Mouse (Mus musculus) Patski (cell line): ENCODE data around the gene Cdk19. TPM values are rescaled to one million over a fixed set of nuclear protein-coding genes. Genes with fewer than 3 reads are reported as not detected.
"Not testable (repeated sequence)": the region's sequence is repeated elsewhere in the genome, so short reads cannot be mapped to it uniquely, and the experiment has no call there.

Experiments
- ATAC-seq: fragments of 100-300 bp; one replicate; pipeline ENCODE4 v1.8.0; 2021
- CTCF ChIA-PET: fragments of 350-600 bp; sonication (Branson Sonifier 250); formaldehyde crosslinking; loops from one replicate; lab custom pipeline; 2022; ENCODE audit warnings: inconsistent platforms; lab: Charles Lee
- POLR2A ChIA-PET: fragments of 350-600 bp; sonication (Branson Sonifier 250); formaldehyde crosslinking; loops from one replicate; lab custom pipeline; 2022; ENCODE audit warnings: antibody characterized with exemption, inconsistent platforms; lab: Charles Lee
- DNase-seq: peaks from one replicate; pipeline ENCODE4 v3.0.0-alpha.2; 2011; ENCODE audit warnings: low read depth, low spot score
- H3K27me3 ChIP-seq: fragments of 371-371 bp; one replicate; pipeline ENCODE4 v1.5.1; 2021
- CTCF ChIP-seq: fragments of 100-300 bp; IDR thresholded peaks from one replicate; pipeline ENCODE4 v1.5.1; 2021
- in situ Hi-C: fragments of 300-500 bp; cut with MboI; formaldehyde crosslinking; loops from 3 replicates; pipeline ENCODE4 v1.11.1; 2018; ENCODE audit warnings: low pct_unique_long_range_greater_than_20kb, mixed read lengths
- polyA plus RNA-seq: library from polyadenylated mRNA; unstranded; gene quantifications from one replicate; pipeline ENCODE4 v1.2.3, GENCODE M21; 2021

Gene Cdk19
- polyA plus RNA-seq, result 18.6 TPM

DNA sequence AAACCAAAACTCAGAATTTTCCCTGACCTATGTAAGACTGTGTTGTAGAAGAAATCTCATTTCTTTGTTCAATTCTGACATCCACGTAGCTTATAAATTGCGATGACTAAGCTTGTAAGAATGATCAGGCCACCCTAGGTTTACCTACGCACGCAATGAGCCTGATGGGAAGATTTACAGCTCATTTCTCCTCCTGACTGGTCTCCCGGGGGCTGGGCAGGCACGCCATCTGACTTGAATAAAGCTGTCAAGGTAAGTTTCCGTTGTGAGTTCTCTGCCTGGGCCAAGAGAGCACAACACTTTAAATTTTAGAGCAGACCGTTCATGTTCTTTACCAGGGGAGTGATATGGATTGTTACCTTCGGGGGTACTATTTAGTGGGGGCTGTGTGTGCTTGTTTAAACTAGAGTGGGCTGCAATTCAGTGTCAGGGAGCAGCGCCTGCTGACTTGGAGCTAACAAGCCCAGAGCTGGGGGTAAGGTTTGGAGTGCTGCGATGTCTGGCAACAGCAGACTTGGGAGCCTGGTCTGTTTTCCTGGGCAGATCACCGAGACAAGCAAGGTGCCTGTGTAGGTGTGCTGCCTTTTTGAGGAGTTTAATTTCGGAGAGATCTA, at the start of gene Cdk19:
Gene Cdk19, plus strand, starts transcription at position 214 of the 614 bp plus-strand sequence.
- in situ Hi-C loops, result no loop called here
- TF ChIP-seq CTCF, result no peak
- no peaks in the 10 kb centered on the region for H3K27me3 ChIP-seq
- no peak for DNase-seq
- CTCF ChIA-PET, result interaction anchor here (1.1 kb wide), 1 partner anchor 8 kb away, joined by 4 read pairs; no protein-coding TSS in a partner anchor
- POLR2A ChIA-PET, result no interaction called here
- no peak for ATAC-seq

DNA sequence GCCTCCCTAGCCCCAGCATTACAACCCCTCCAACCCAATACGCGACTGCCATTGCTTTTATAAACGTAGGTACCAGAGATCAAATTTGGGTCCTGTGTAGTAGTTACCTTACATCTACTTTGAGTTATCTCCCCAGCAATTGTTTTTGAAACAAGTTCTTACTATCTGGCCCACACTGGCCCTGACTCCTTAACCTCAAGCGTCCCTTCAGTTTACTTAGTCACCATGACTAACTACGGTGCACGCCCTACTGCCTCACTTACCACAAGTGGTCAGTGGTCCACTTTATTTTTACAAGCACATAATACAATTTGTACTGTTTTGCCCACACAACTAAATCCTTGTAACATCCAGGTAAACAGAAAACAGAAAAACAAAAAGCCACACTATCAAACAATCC, 46.7 kb upstream of the Cdk19 start:
- ChIA-PET CTCF (no interaction called here), POLR2A (interaction anchor here (0.6 kb wide), 1 partner anchor 208 kb away, joined by 4 read pairs; no protein-coding TSS in a partner anchor)
- in situ Hi-C loops, result no loop called here
- DNase-seq (no peak), ATAC-seq (no peak)
- H3K27me3 ChIP-seq, result no peaks in the 10 kb centered on the region
- no peak for TF ChIP-seq CTCF

DNA sequence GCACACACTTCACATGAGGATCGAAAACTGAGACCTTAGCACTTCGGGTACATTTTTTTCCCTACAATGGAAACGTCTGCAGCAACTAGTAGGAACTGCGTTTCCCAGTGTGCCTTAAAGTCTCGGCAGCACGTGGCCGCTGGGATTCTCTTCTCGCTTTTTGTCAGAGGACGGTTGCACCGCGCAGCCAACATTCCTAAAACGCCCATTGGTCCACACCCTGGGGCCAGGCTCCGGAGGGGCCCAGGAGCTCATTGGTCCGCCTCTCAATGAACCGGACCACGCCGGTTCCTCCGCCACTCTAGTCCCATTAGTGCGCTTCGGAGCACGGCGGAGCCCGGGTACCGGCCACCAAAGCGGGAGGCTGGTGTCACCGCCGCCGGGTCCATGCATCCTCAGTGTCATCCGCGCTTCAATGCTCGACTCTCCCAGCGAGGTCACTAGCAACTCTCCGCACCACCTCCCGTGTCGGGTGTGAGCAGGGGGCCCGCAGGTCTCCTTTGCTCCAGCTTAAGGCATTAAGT, 38.7 kb upstream of the Cdk19 start:
- CTCF ChIA-PET, result interaction anchor here (1.5 to 1.6 kb wide), 2 partner anchors 42 to 73 kb away, joined by 3 to 5 read pairs; partner anchors contain the start of gene Gtf3c6
- POLR2A ChIA-PET, result interaction anchor here (0.6 to 2.3 kb wide), 3 partner anchors 33 to 46 kb away, joined by 3 to 16 read pairs (median 10); partner anchors contain the start of gene Gtf3c6
- ATAC-seq, result peak; percentile 81
- in situ Hi-C loops, result no loop called here
- no peaks in the 10 kb centered on the region for H3K27me3 ChIP-seq
- peak; percentile 56 for DNase-seq
- TF ChIP-seq CTCF, result no peak

DNA sequence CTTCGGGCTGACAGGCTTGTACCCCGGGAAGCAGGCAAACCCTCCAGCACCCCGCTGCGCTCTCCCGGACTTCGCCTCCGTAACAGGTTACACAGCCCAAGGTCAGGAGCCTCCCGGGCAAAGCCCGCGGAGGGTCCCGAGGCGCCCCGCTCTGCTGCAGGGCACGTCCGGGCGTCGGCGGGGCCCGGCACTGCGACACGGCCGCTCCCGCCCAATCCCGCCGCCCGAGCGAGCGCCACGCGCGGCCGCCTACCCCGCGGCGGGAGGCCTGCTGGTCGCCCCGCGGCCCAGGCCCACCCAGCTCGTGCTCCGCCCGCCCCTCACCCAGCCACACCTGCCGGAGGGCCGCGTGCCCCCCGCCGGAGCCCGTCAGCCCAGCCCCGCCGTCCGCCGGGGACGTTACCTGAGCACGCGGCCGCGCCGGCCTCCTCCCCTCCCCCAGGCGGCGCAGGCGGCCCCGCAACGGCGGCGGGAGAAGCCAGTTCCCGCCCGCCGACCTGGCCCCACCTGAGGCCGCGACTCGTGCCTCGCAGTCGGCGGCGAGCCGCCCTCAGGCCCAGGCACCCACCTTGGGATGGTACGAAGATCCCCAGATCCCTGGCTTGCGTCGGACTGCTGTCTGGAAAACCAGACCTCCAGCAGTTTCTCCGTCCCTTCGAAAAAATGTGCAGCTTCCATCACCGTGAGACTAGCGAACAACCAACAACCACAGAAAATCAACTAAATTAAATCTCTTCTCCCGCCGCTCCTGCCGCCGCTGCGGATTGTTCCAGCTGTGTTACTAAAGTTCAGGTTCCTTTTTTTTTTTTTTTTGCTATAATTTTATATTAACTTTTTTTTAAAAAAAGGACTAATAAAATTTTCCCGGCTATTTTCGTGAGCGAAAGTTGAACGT, 37.9 kb upstream of the Cdk19 start:
- ChIA-PET POLR2A (interaction anchor here (0.6 to 2.3 kb wide), 3 partner anchors 34 to 49 kb away, joined by 3 to 16 read pairs (median 10); partner anchors contain the start of gene Gtf3c6), CTCF (interaction anchor here (1.5 to 1.6 kb wide), 2 partner anchors 43 to 72 kb away, joined by 3 to 5 read pairs; partner anchors contain the start of gene Gtf3c6)
- peak; percentile 35 for ATAC-seq
- DNase-seq, H3K27me3 ChIP-seq, in situ Hi-C loops: not testable (repeated sequence)

DNA sequence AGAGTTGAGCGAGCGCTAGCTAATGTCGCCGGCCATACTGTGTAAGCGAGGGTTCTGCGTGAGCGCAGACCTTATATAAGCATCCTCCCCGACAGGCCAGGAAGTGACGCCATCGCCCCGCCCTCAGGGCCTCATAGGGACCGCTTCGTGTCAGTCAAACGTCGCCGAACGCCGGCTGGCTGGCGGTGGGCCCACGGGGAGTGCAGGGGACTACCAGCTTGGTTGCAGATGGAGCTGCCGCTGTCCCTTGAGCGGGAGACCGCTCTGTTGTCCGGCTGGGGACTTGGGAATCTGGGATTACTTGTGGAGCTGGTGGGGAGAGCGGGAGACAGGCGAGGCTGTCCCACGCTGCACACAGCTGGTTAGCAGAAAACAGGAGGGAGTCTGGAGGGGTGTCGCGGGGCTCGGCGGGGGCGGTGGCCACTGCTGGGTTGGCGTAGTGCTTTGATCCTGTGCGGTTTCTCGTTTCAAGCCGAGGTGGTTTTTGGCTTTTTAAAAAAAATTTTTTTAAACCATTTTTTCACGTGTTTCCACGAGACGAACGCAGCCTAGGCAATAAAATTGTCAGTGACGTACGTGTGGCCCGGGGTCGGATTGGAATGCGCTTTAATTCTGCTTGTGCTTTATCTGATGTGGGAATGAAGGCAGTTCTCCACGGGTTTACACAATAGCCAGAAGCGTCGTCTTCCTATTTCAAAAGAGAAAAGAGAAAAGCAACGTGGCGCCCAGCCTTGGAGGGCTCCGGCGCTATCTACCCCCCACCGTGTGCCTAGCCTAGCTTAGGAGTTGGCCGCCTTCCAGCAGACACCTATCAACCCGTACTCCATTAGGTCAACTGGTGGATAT, 37.0 kb upstream of the Cdk19 start, which contains the start of gene Amd1:
Gene Amd1, minus strand, starts transcription at position 47 of the 846 bp plus-strand sequence.
- ATAC-seq (peak; percentile 84), DNase-seq (peak; percentile 89)
- TF ChIP-seq CTCF, result no peak
- H3K27me3 ChIP-seq, result no peaks in the 10 kb centered on the region
- CTCF ChIA-PET, result interaction anchor here (1.1 to 1.8 kb wide), 4 partner anchors 14 to 222 kb away, joined by 3 to 5 read pairs (median 4); no protein-coding TSS in a partner anchor
- in situ Hi-C loops, result no loop called here
- POLR2A ChIA-PET, result interaction anchor here (1.0 kb wide), 2 partner anchors 44 to 48 kb away, joined by 3 to 4 read pairs; no protein-coding TSS in a partner anchor

DNA sequence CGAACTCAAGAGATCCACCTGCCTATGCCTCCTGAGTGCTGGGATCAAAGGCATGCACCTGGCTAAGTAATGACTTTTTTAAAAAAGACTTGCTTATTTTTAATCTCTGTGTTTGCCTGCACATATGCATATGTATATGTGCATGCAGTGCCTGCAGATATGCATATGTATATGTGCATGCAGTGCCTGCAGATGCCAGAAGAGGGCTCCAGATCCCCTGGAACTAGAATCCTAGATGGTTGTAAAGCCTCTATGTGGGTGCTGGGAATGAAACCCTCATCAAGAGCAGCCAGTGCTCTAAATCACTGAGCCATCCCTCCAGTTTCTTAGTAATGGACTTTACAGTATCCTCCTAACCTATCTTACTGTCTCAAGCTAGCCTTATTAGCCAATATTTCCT, 33.4 kb upstream of the Cdk19 start:
- no peak for TF ChIP-seq CTCF
- CTCF ChIA-PET, result no interaction called here
- DNase-seq, result no peak
- in situ Hi-C loops, result loop anchor here (5.0 kb wide), 1 partner anchor 41 kb away; no protein-coding TSS in a partner anchor
- POLR2A ChIA-PET, result no interaction called here
- ATAC-seq, result no peak
- no peaks in the 10 kb centered on the region for H3K27me3 ChIP-seq

DNA sequence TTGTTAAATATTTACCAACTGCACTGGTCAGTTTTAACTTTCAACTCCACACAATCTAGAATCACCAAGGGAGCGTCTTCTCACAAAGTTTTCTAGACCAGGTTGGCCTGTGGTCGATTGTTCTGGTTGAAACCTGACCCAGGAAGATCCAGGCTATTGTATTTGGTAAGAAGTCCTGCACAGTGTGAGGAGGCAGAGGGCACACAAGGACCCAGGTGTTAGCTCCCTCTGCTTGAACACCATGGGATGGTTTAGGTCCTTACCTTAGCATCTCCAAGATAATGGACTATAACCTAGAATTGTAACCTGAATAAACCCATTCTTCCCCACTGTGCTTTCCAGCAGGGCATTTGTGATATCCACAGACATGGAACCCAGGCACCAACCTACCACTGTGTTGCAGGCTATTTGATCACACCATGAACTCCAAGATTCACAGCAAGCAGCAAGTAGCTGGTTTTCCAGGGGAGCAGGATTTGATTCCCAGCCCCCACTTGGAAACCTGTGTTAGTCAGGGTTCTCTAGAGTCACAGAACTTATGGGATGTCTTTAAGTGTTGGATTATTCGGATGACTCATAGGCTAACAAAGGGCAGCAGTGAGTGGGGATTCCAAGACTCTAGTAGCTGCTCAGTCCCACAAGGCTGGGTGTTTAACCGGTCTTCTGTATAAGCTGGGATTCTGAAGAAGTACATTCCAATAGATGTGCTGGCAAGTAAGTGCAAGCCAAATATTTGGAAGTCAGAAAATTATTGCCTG, 31.4 kb upstream of the Cdk19 start:
- ChIA-PET CTCF (no interaction called here), POLR2A (interaction anchor here (0.7 kb wide), 1 partner anchor 49 kb away, joined by 3 read pairs; no protein-coding TSS in a partner anchor)
- no peak for TF ChIP-seq CTCF
- no peaks in the 10 kb centered on the region for H3K27me3 ChIP-seq
- in situ Hi-C loops, result loop anchor here (5.0 kb wide), 1 partner anchor 39 kb away; no protein-coding TSS in a partner anchor
- DNase-seq (no peak), ATAC-seq (no peak)

DNA sequence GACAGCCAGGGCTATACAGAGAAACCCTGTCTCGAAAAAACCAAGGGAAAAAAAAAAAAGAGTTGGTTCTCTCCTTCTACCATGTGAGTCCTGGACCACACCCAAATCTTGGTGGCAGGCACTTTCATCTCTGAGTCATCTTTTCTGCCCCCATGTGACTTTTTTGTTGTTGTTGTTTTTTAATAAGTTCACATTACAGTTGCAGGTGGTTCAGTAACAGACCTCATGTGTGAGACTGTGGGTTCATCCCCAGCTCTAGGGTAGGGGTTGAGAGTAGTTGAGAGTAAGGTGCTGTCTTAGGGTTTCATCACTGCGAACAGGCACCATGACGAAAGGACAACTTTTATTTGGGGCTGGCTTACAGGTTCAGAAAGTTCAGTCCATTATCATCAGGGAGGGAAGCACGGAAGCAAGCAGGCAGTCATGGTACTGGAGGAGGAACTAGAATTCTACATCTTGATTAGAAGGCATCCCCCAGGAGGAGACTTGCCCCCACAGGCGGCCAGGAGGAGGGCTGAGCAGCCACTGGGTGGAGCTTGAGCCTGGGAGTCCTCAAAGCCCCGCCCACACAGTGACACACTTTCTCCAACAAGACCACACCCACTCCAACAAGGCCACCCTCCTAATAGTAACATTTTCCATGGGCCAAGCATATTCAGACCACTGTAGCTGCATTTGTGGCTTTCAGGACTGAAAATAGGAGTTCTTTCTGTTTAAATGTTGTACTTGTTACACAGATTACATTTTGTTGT, 29.3 kb upstream of the Cdk19 start:
- no peak for ATAC-seq
- no peak for DNase-seq
- CTCF ChIA-PET, result interaction anchor here (1.4 kb wide), 1 partner anchor 10 kb away, joined by 4 read pairs; no protein-coding TSS in a partner anchor
- no peak for TF ChIP-seq CTCF
- H3K27me3 ChIP-seq, result no peaks in the 10 kb centered on the region
- POLR2A ChIA-PET, result no interaction called here
- in situ Hi-C loops, result loop anchor here (5.0 kb wide), 1 partner anchor 37 kb away; no protein-coding TSS in a partner anchor
